Mouse (Mus musculus) G1E (cell line): Measurements from ENCODE around the gene Osmr.

Experiments used
- CTCF ChIP-seq: IDR thresholded peaks from 2 replicates; pipeline ENCODE4 v1.5.1; 2012; ENCODE audit warnings: low read depth, low read length, inconsistent platforms, mixed read lengths
- GATA1 ChIP-seq: IDR thresholded peaks from 2 replicates; pipeline ENCODE4 v1.6.1; 2012; ENCODE audit warnings: borderline replicate concordance, low read length, inconsistent platforms, mixed read lengths
- POLR2AphosphoS5 ChIP-seq: IDR thresholded peaks from 2 replicates; pipeline ENCODE4 v1.6.1; 2012; ENCODE audit warnings: low read depth, low read length, inconsistent platforms; ENCODE audit not compliant: insufficient replicate concordance
- TAL1 ChIP-seq: conservative IDR thresholded peaks from 2 replicates; pipeline ENCODE4 v1.6.1; 2012; ENCODE audit warnings: low read depth, low read length, inconsistent platforms, mixed read lengths

DNA sequence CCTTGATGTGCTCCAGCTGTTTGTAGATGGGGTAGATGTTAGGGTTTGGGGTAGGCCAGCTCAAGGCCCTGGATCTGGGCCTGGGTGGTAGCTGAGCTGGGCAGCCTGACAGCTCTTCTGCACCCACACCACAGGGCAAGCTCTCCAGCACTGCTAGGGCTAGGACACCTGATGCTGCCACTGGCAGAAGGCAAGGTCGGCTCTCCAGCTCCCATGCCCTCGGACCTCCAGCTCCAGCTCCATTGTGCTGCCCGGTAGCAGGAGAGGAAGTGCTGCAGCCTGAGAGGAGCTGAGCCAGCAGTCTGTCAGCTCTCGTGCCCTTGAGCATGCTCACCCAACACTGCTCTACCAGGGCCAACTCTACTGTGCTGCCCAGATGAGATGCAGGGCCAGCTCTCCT is 8.3 kb upstream of the Osmr start:
- TF ChIP-seq CTCF (no peak), POLR2AphosphoS5 (no peak), TAL1 (no peak), GATA1 (no peak)
